Mouse (Mus musculus): ENCODE results near the gene Ndufa13. TPM values are rescaled to one million over a fixed set of nuclear protein-coding genes. Genes with fewer than 3 reads are reported as not detected.

Ndufa13 gene
- polyA plus RNA-seq, 1 experiment from 2014 or later = 216 TPM

- DNase-seq (ENCODE audit: low spot score) (peak; percentile 58), ATAC-seq (no peak)
- Histone ChIP-seq H3K9ac (ENCODE audit: low read length) (no peak overlapping the region), H3K27me3 (replicated peaks; ENCODE audit: control insufficient read depth, insufficient read depth, low read length) (no peaks in the 10 kb centered on the region), H3K4me3 (ENCODE audit: low read depth, low read length) (no peak overlapping the region), H3K4me1 (ENCODE audit: control insufficient read depth, insufficient read depth, low read length) (peaks cover 6% of the 10 kb centered on the region; the same call in 1 of the 2 replicates), H3K9me3 (replicated peaks; ENCODE audit: control insufficient read depth, low read length) (no peaks in the 10 kb centered on the region), H3K27ac (ENCODE audit: low read depth, low read length) (no peak overlapping the region), H3K4me2 (ENCODE audit: low read length) (no peak overlapping the region), H3K36me3 (ENCODE audit: control insufficient read depth, insufficient read depth, low read length) (peaks cover 67% of the 10 kb centered on the region)
- 32% methylated on average over 5 of the region's 5 CpGs for WGBS
Observed at GRCm38 (mm10) chr8:69915748-69916147, 13.4 kb upstream of the Ndufa13 start.

- ATAC-seq (no peak), DNase-seq (ENCODE audit: low spot score) (no peak)
- H3K9me3 ChIP-seq (replicated peaks; ENCODE audit: control insufficient read depth, low read length) = no peaks in the 10 kb centered on the region
- H3K27me3 ChIP-seq (replicated peaks; ENCODE audit: control insufficient read depth, insufficient read depth, low read length) = no peaks in the 10 kb centered on the region
- H3K4me2 ChIP-seq (ENCODE audit: low read length) = no peak overlapping the region
- H3K4me3 ChIP-seq (ENCODE audit: low read depth, low read length) = no peak overlapping the region
- WGBS = 90% methylated on average over 4 of the region's 4 CpGs
- H3K9ac ChIP-seq (ENCODE audit: low read length) = no peak overlapping the region
- H3K27ac ChIP-seq (ENCODE audit: low read depth, low read length) = no peak overlapping the region
- H3K4me1 ChIP-seq (ENCODE audit: control insufficient read depth, insufficient read depth, low read length) = no peaks in the 10 kb centered on the region
- peaks cover 79% of the 10 kb centered on the region for H3K36me3 ChIP-seq (ENCODE audit: control insufficient read depth, insufficient read depth, low read length)
Observed at GRCm38 (mm10) chr8:69914526-69914925, 12.2 kb upstream of the Ndufa13 start.

GRCm38 (mm10) chr8:69912478-69913074 lies 10.2 kb upstream of the Ndufa13 start:
- Histone ChIP-seq H3K27me3 (replicated peaks; ENCODE audit: control insufficient read depth, insufficient read depth, low read length) (no peaks in the 10 kb centered on the region), H3K9ac (ENCODE audit: low read length) (no peak overlapping the region), H3K36me3 (ENCODE audit: control insufficient read depth, insufficient read depth, low read length) (peaks cover 92% of the 10 kb centered on the region), H3K9me3 (replicated peaks; ENCODE audit: control insufficient read depth, low read length) (no peaks in the 10 kb centered on the region), H3K4me3 (ENCODE audit: low read depth, low read length) (no peak overlapping the region), H3K27ac (ENCODE audit: low read depth, low read length) (no peak overlapping the region), H3K4me2 (ENCODE audit: low read length) (no peak overlapping the region), H3K4me1 (ENCODE audit: control insufficient read depth, insufficient read depth, low read length) (no peaks in the 10 kb centered on the region)
- ATAC-seq (no peak), DNase-seq (ENCODE audit: low spot score) (no peak)
- 90% methylated on average over 12 of the region's 12 CpGs for WGBS

- no peak overlapping the region for H3K9ac ChIP-seq (ENCODE audit: low read length)
- no peaks in the 10 kb centered on the region for H3K27me3 ChIP-seq (replicated peaks; ENCODE audit: control insufficient read depth, insufficient read depth, low read length)
- ATAC-seq (no peak), DNase-seq (ENCODE audit: low spot score) (no peak)
- H3K4me1 ChIP-seq (ENCODE audit: control insufficient read depth, insufficient read depth, low read length) = no peaks in the 10 kb centered on the region
- H3K4me3 ChIP-seq (ENCODE audit: low read depth, low read length) = no peak overlapping the region
- H3K4me2 ChIP-seq (ENCODE audit: low read length) = no peak overlapping the region
- 95% methylated on average over 13 of the region's 13 CpGs for whole genome bisulfite sequencing
- no peak overlapping the region for H3K27ac ChIP-seq (ENCODE audit: low read depth, low read length)
- H3K36me3 ChIP-seq (ENCODE audit: control insufficient read depth, insufficient read depth, low read length) = peaks cover 90% of the 10 kb centered on the region
- H3K9me3 ChIP-seq (replicated peaks; ENCODE audit: control insufficient read depth, low read length) = no peaks in the 10 kb centered on the region
Observed at GRCm38 (mm10) chr8:69911917-69912316, 9.6 kb upstream of the Ndufa13 start.

- Histone ChIP-seq H3K9me3 (replicated peaks; ENCODE audit: control insufficient read depth, low read length) (no peaks in the 10 kb centered on the region), H3K27ac (ENCODE audit: low read depth, low read length) (no peak overlapping the region), H3K9ac (ENCODE audit: low read length) (no peak overlapping the region), H3K36me3 (ENCODE audit: control insufficient read depth, insufficient read depth, low read length) (peaks cover 45% of the 10 kb centered on the region), H3K4me2 (ENCODE audit: low read length) (no peak overlapping the region), H3K4me1 (ENCODE audit: control insufficient read depth, insufficient read depth, low read length) (peaks cover 4% of the 10 kb centered on the region), H3K4me3 (ENCODE audit: low read depth, low read length) (no peak overlapping the region), H3K27me3 (replicated peaks; ENCODE audit: control insufficient read depth, insufficient read depth, low read length) (no peaks in the 10 kb centered on the region)
- ATAC-seq = no peak
- 89% methylated on average over 2 of the region's 2 CpGs for WGBS
- no peak for DNase-seq (ENCODE audit: low spot score)
Observed at GRCm38 (mm10) chr8:69907106-69907505, 4.7 kb upstream of the Ndufa13 start.

- no peak overlapping the region for H3K4me3 ChIP-seq (ENCODE audit: low read depth, low read length)
- H3K27ac ChIP-seq (ENCODE audit: low read depth, low read length) = no peak overlapping the region
- H3K36me3 ChIP-seq (ENCODE audit: control insufficient read depth, insufficient read depth, low read length) = peaks cover 37% of the 10 kb centered on the region
- no peak overlapping the region for H3K4me2 ChIP-seq (ENCODE audit: low read length)
- peaks cover 8% of the 10 kb centered on the region for H3K4me1 ChIP-seq (ENCODE audit: control insufficient read depth, insufficient read depth, low read length)
- H3K9ac ChIP-seq (ENCODE audit: low read length) = no peak overlapping the region
- H3K9me3 ChIP-seq (replicated peaks; ENCODE audit: control insufficient read depth, low read length) = no peaks in the 10 kb centered on the region
- no peak for ATAC-seq
- H3K27me3 ChIP-seq (replicated peaks; ENCODE audit: control insufficient read depth, insufficient read depth, low read length) = no peaks in the 10 kb centered on the region
- WGBS = 93% methylated on average over 2 of the region's 2 CpGs
- no peak for DNase-seq (ENCODE audit: low spot score)
Observed at GRCm38 (mm10) chr8:69906260-69906659, 3.9 kb upstream of the Ndufa13 start.

GRCm38 (mm10) chr8:69904096-69904495 lies 1.7 kb upstream of the Ndufa13 start:
- H3K36me3 ChIP-seq (ENCODE audit: control insufficient read depth, insufficient read depth, low read length) = peaks cover 15% of the 10 kb centered on the region
- H3K9ac ChIP-seq (ENCODE audit: low read length) = no peak overlapping the region
- WGBS = 80% methylated on average over 8 of the region's 8 CpGs
- H3K27ac ChIP-seq (ENCODE audit: low read depth, low read length) = no peak overlapping the region
- no peak overlapping the region for H3K4me3 ChIP-seq (ENCODE audit: low read depth, low read length)
- H3K9me3 ChIP-seq (replicated peaks; ENCODE audit: control insufficient read depth, low read length) = no peaks in the 10 kb centered on the region
- ATAC-seq = no peak
- peaks cover 16% of the 10 kb centered on the region for H3K4me1 ChIP-seq (ENCODE audit: control insufficient read depth, insufficient read depth, low read length)
- no peak for DNase-seq (ENCODE audit: low spot score)
- H3K4me2 ChIP-seq (ENCODE audit: low read length) = peak overlapping the region; percentile 96; the same call in 1 of the 2 replicates
- no peaks in the 10 kb centered on the region for H3K27me3 ChIP-seq (replicated peaks; ENCODE audit: control insufficient read depth, insufficient read depth, low read length)

GRCm38 (mm10) chr8:69903063-69903542 lies 745 bp upstream of the Ndufa13 start:
- H3K36me3 ChIP-seq (ENCODE audit: control insufficient read depth, insufficient read depth, low read length) = peaks cover 13% of the 10 kb centered on the region
- ATAC-seq (peak; percentile 90), DNase-seq (ENCODE audit: low spot score) (peak; percentile 100)
- H3K4me3 ChIP-seq (ENCODE audit: low read depth, low read length) = peak overlapping the region; percentile 62
- H3K27ac ChIP-seq (ENCODE audit: low read depth, low read length) = peak overlapping the region; percentile 85
- H3K4me1 ChIP-seq (ENCODE audit: control insufficient read depth, insufficient read depth, low read length) = peaks cover 16% of the 10 kb centered on the region
- H3K9me3 ChIP-seq (replicated peaks; ENCODE audit: control insufficient read depth, low read length) = no peaks in the 10 kb centered on the region
- H3K4me2 ChIP-seq (ENCODE audit: low read length) = peak overlapping the region; percentile 96
- H3K9ac ChIP-seq (ENCODE audit: low read length) = peak overlapping the region; percentile 64
- H3K27me3 ChIP-seq (replicated peaks; ENCODE audit: control insufficient read depth, insufficient read depth, low read length) = no peaks in the 10 kb centered on the region
- under 1% methylated on average over 43 of the region's 45 CpGs for WGBS

GRCm38 (mm10) chr8:69901484-69902162 lies 735 bp downstream of the Ndufa13 start:
- Histone ChIP-seq H3K4me3 (ENCODE audit: low read depth, low read length) (peak overlapping the region; percentile 62), H3K4me1 (ENCODE audit: control insufficient read depth, insufficient read depth, low read length) (peaks cover 16% of the 10 kb centered on the region), H3K27me3 (replicated peaks; ENCODE audit: control insufficient read depth, insufficient read depth, low read length) (no peaks in the 10 kb centered on the region), H3K27ac (ENCODE audit: low read depth, low read length) (peak overlapping the region; percentile 70), H3K9me3 (replicated peaks; ENCODE audit: control insufficient read depth, low read length) (no peaks in the 10 kb centered on the region), H3K36me3 (ENCODE audit: control insufficient read depth, insufficient read depth, low read length) (peaks cover 10% of the 10 kb centered on the region), H3K4me2 (ENCODE audit: low read length) (peak overlapping the region; percentile 96), H3K9ac (ENCODE audit: low read length) (peak overlapping the region; percentile 70)
- ATAC-seq (peak; percentile 69), DNase-seq (ENCODE audit: low spot score) (peak; percentile 97)
- 3% methylated on average over 41 of the region's 41 CpGs for WGBS
